Mouse (Mus musculus) myocyte (in vitro differentiated cells): Measurements from ENCODE around the gene Prdm1.

Source experiments
- CEBPB ChIP-seq: IDR thresholded peaks from 2 replicates; pipeline ENCODE4 v1.6.1; 2011; ENCODE audit warnings: mild to moderate bottlenecking, moderate library complexity; ENCODE audit not compliant: poor library complexity, insufficient read depth, severe bottlenecking
- E2F4 ChIP-seq: IDR thresholded peaks from one replicate; pipeline ENCODE4 v1.6.1; 2011; ENCODE audit warnings: mild to moderate bottlenecking, control low read depth, moderate library complexity; ENCODE audit not compliant: insufficient read depth
- MAX ChIP-seq: IDR thresholded peaks from one replicate; pipeline ENCODE4 v1.6.1; 2011; ENCODE audit warnings: low read depth, mild to moderate bottlenecking, control low read depth
- MYOD1 ChIP-seq, 3 experiments: IDR thresholded peaks; one replicate each; pipeline ENCODE4 v1.6.1; 2011; ENCODE audit warnings: control low read depth in 2 of 3, low read depth in 2 of 3, mild to moderate bottlenecking in 2 of 3, moderate library complexity in 1 of 3; ENCODE audit not compliant: insufficient read length in 2 of 3, control insufficient read depth in 1 of 3
- POLR2A ChIP-seq: IDR thresholded peaks from one replicate; pipeline ENCODE4 v1.6.1; 2011; ENCODE audit warnings: low read depth, mild to moderate bottlenecking, control low read depth, moderate library complexity; ENCODE audit not compliant: insufficient read length
- POLR2AphosphoS2 ChIP-seq: IDR thresholded peaks from one replicate; pipeline ENCODE4 v1.6.1; 2011; ENCODE audit warnings: low read depth, control low read depth; ENCODE audit not compliant: insufficient read length
- REST ChIP-seq: IDR thresholded peaks from one replicate; pipeline ENCODE4 v1.6.1; 2011; ENCODE audit warnings: mild to moderate bottlenecking, control low read depth, moderate library complexity; ENCODE audit not compliant: insufficient read depth, insufficient read length
- SRF ChIP-seq: IDR thresholded peaks from one replicate; pipeline ENCODE4 v1.6.1; 2011; ENCODE audit warnings: low read depth; ENCODE audit not compliant: control insufficient read depth, insufficient read length
- TCF12 ChIP-seq: IDR thresholded peaks from one replicate; pipeline ENCODE4 v1.6.1; 2011; ENCODE audit warnings: mild to moderate bottlenecking, control low read depth; ENCODE audit not compliant: poor library complexity, insufficient read depth, severe bottlenecking
- USF1 ChIP-seq: IDR thresholded peaks from one replicate; pipeline ENCODE4 v1.6.1; 2011; ENCODE audit warnings: low read depth, mild to moderate bottlenecking, control low read depth, moderate library complexity

DNA sequence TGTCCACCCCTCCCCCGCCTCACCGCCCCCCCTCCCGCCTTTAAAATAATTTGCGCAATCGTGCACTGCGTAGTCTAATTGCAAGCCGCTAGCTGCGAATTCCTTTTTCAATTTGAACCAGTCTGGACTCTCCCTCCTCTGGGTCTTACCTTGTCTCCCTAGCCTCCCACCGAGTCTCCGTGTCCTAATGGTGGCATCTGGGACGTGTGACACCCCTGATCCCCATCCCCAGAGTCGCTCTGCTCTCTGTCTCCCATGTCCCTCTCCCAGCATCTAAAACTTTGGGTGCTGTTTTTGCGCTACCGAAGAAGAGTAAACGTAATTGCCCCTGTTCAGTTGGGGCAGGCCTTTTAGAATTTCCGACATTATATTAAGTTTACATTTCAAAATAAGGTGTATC, 650 bp downstream of the Prdm1 start:
- TF ChIP-seq POLR2A: no peak
- no peak for TF ChIP-seq E2F4
- TF ChIP-seq CEBPB: no peak
- TF ChIP-seq TCF12: no peak
- no peak for TF ChIP-seq REST
- TF ChIP-seq POLR2AphosphoS2: no peak
- TF ChIP-seq USF1: no peak
- no peak for TF ChIP-seq MAX
- TF ChIP-seq SRF: no peak
- no peak for TF ChIP-seq MYOD1 (IDR thresholded peaks at IDR 0.05; ENCODE audit: control insufficient read depth in 1 of 3, insufficient read length in 2 of 3, low read depth in 2 of 3)
